Mouse (Mus musculus) urinary bladder, postnatal 25 days (tissue): ENCODE measurements around the gene Gss.

Source experiments
- DNase-seq: peaks from one replicate; pipeline ENCODE4 v3.0.0; 2022; ENCODE audit warnings: low spot score

Gss gene

GRCm38 (mm10) chr2:155592137-155592853 lies at the start of gene Gss:
Gss (minus strand) TSS chr2:155592810.
- peak; percentile 100 for DNase-seq

DNA sequence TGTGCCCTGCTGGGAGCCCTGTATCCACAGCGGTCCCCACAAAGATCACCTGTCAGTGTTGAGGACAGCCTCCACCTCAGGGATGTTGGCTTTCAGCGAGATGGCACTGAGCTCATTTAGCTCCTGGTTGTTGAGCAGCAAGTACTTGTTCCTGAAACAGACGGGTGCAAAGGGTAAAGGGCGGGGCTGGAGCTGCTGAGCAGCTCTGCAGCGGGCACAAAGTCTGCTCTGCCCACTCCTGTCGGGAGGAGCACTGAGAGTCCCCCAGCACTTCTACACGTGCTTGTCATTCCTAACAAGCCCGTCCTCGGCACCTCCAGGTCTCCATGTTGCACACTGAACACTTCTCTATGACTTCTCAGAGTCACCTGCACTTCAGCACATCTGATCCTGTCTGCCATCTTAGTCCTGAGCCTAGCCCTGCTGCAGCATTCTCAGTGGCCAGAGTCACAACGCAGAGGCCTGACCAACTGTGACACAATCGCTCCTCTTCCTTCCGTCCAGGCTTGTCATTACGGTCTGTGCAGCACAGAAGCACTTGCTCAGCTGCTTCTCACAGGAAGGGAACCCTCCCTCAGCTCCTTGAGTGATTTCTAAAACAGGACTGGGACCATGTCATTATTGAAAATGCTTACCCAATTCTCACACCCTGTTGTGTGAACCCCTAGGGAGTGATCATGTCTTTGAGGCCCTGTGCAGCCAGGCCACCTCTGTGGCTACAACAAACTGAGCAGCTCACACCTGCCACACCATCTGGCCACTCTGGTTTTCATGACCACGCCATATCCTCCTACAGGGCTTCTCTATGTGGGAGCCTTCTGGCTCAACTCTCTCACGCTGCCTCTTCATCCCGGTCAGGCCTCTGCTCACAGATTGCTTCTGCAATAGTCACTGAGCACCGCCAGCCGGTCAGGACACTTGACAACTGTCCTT lies 49.2 kb upstream of the Gss start:
- no peak for DNase-seq

- DNase-seq, result no peak
Observed at GRCm38 (mm10) chr2:155640656-155641055, 48.0 kb upstream of the Gss start.

GRCm38 (mm10) chr2:155637411-155637810 lies 44.8 kb upstream of the Gss start:
- no peak for DNase-seq

DNA sequence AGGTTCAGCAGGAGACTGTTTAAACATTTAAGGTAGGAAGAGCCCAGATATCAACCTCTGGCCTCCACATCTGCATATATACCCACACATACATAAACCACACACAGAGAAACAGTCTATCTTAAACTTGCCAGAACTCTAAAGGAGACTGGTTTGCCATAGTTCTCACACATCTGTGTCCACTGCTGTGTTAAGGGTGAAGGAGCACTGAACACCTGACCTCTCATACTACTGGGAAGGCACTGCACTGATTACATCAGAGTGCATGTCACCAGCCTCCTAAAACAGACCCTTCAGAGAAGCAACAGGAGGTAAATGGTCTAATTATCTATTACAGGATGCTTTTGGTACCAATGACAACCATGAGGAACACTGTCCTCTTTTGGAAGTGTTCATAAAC lies 44.3 kb upstream of the Gss start:
- DNase-seq, result no peak

DNA sequence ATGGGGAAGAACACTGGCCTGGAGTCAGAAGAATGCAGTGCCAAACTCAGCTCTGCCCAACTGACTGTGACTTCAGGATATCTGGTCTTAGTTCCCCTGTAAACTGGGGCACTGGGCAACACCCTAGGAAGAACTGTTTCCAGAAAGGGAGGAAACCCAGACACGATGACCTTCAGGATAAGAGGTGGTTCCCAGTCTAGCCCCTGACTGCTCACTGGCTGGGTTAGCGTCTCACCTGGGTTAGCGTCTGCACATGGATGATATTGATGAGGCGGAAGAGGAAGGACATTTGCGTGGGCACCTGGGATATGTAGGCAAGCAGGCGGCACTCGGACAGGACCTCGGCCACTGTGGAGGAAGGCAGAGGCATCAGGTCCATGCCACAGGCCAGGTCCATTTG lies 43.4 kb upstream of the Gss start:
- DNase-seq, result no peak

DNA sequence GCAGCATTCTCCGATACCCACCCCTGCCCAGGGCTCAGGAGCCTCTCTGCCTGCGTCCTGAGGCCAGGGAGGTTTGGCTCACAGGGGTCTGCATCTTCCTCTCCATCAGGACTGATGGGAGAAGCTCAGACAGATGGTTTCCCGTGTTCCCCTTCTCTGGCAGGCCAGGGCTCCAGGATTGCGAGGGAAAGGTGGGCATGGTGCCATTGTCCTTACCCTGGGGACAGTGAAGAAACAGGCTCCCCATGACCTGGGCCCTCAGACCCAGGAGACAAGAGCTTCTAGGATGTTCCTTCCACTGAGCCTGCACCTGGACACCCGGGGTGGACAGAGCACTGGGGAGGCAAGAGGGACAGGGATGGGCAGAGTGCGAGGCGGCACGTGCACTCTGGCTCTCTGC lies 42.0 kb upstream of the Gss start:
- DNase-seq, result no peak

- DNase-seq, result no peak
Observed at GRCm38 (mm10) chr2:155633731-155634130, 41.1 kb upstream of the Gss start.

DNA sequence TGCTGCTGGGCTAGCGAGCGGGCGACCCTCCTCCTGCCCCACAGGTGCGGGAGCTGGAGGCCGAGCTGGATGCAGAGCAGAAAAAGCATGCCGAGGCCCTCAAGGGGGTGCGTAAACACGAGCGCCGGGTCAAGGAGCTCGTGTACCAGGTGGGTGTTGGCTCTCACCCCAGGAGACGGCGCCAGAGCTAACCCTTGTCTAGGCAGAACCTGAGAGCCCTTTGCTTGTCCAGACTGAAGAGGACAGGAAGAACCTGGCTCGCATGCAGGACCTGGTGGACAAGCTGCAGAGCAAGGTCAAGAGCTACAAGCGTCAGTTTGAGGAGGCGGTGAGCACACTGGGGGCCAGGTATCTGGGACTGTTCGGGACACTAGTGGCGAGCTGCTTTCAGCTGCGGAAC lies 40.5 kb upstream of the Gss start:
- DNase-seq, result no peak

GRCm38 (mm10) chr2:155632138-155632936 lies 39.7 kb upstream of the Gss start:
- no peak for DNase-seq

- no peak for DNase-seq
Observed at GRCm38 (mm10) chr2:155630590-155631416, 38.2 kb upstream of the Gss start.

GRCm38 (mm10) chr2:155630153-155630552 lies 37.5 kb upstream of the Gss start:
- DNase-seq, result no peak

DNA sequence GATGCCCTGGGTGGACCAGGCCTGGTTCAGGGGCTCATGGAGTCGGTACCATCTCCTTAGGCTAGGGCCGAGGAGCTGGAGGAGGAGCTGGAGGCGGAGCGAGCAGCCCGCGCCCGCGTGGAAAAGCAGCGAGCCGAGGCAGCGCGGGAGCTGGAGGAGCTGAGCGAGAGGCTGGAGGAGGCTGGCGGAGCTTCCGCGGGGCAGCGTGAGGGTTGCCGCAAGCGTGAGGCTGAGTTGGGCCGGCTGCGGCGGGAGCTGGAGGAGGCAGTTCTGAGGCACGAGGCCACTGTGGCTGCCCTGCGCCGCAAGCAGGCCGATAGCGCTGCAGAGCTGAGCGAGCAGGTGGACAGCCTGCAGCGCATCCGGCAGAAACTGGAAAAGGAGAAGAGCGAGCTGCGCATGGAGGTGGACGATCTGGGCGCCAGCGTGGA lies 36.6 kb upstream of the Gss start:
- peak; percentile 29 for DNase-seq

DNA sequence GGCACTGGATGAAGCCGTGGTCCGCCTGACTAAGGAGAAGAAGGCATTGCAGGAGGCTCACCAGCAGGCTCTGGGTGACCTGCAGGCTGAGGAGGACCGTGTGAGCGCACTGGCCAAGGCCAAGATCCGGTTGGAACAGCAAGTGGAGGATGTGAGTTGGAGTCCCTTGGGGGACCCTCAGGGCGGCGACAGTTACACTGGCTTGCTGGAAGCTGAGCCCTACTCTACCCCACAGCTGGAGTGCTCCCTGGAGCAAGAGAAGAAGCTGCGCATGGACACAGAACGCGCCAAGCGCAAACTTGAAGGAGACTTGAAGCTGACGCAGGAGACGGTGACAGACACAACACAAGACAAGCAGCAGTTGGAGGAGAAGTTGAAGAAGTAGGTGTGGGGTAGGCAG lies 35.9 kb upstream of the Gss start:
- no peak for DNase-seq

DNA sequence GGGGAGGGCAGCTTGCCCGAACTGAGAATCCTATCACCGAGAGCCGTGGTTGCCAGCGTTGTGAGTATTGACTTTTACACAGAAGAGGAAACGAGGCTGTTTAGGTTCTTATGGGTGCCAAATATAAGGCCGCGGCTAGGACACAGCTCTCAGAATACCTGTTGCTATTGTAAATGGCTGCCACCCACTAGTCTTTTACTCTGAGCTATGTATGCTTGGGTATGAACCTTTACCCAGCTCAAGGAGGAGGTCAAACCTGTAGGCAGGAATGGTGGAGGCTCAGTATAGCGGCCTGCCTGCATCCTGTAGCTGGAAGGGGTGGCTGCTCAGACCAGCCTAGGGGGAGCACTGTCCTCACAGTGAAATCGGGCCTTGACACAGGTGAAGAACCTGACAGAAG lies 35.5 kb upstream of the Gss start:
- DNase-seq, result no peak

- peak; percentile 71 for DNase-seq
Observed at GRCm38 (mm10) chr2:155627030-155627738, 34.6 kb upstream of the Gss start.

GRCm38 (mm10) chr2:155626277-155626676 lies 33.7 kb upstream of the Gss start:
- no peak for DNase-seq

- DNase-seq, result no peak
Observed at GRCm38 (mm10) chr2:155624730-155625129, 32.1 kb upstream of the Gss start.

DNA sequence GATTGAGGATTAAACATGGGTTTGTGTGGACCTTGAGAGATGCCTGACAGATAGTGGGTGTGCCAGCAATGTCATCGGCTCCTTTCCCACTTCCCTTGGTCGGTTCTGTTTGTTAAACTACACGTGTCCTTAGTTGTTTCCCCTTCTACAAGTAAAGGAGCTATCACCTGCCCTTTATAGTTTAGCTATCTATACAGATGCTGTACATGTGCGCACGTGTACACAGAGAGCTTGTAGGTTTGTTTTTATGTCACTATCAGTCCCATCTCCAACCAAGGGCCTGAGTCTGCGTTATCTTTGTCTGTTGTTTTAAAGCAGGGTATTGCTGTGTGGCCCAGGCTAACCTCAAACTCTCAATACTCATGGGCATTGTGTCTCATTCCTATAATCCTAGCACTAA lies 31.4 kb upstream of the Gss start:
- DNase-seq, result no peak

- DNase-seq, result no peak
Observed at GRCm38 (mm10) chr2:155622606-155623005, 30.0 kb upstream of the Gss start.

DNA sequence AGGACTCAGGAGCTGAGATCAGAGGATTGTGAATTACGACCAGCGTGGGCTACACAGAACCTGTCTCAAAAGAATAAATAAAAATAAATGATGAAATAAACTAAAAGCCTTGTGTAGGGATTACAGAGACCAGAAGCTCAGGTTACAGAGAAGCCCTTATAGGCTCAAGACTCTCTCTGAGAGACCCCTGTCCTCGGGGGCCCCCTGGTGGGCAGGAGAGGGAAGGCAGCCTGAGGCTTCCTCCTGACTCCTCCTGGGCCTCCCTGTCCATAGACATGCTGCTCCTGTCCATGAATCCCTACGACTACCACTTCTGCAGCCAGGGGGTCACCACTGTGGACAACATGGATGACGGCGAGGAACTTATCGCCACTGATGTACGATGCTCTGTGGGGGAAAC lies 27.2 kb upstream of the Gss start:
- peak; percentile 90 for DNase-seq
